Mouse (Mus musculus) gastrocnemius, adult 18-20 months (tissue): ENCODE measurements at regions not wholly inside any gene's neighbourhood (a gene's known extent, or its start where the extent isn't known, plus 50 kb on each side); places are given as distances from the start of the nearest gene placed in this dataset. TPM values are rescaled to one million over a fixed set of nuclear protein-coding genes. Genes with fewer than 3 reads are reported as not detected.

Source experiments
- microRNA-seq: library from miRNA; unstranded; fragments of <30 nt; microRNA quantifications from one replicate; pipeline ENCODE4 v1.2.0, GENCODE M21; 2021

Small RNA genes lying in the stretch of these regions (microRNA-seq; reads per million reads assigned to microRNA genes)
- gene Gm22234 (not detected), gene Gm25297 (not detected)
